Mouse (Mus musculus) liver, embryonic 15.5 days (tissue): ENCODE results near the gene Kdm4d. TPM values are rescaled to one million over a fixed set of nuclear protein-coding genes. Genes with fewer than 3 reads are reported as not detected.

Source experiments
- ATAC-seq: fragments of 200-750 bp; cut with Nextera tagmentation; 2 replicates; pipeline ENCODE4 v1.8.0; 2017; ENCODE audit warnings: moderate number of reproducible peaks, mild to moderate bottlenecking, moderate library complexity; ENCODE audit not compliant: insufficient read depth
- H3K27ac ChIP-seq: fragments of 300-500 bp; sonication (generic); replicated peaks from 2 replicates; pipeline ENCODE4 v1.5.1; 2015; ENCODE audit warnings: mild to moderate bottlenecking, inconsistent platforms
- H3K27me3 ChIP-seq: fragments of 300-500 bp; sonication (generic); 2 replicates; pipeline ENCODE4 v1.6.1; 2015; ENCODE audit warnings: mild to moderate bottlenecking, inconsistent platforms
- H3K36me3 ChIP-seq: fragments of 300-500 bp; sonication (generic); replicated peaks from 2 replicates; pipeline ENCODE4 v1.6.1; 2015; ENCODE audit warnings: moderate library complexity, mild to moderate bottlenecking, inconsistent platforms
- H3K4me1 ChIP-seq: fragments of 300-500 bp; sonication (generic); replicated peaks from 2 replicates; pipeline ENCODE4 v1.6.1; 2015; ENCODE audit warnings: inconsistent platforms
- H3K4me2 ChIP-seq: fragments of 300-500 bp; sonication (generic); 2 replicates; pipeline ENCODE4 v1.6.1; 2015; ENCODE audit warnings: moderate library complexity, mild to moderate bottlenecking, inconsistent platforms
- H3K4me3 ChIP-seq: fragments of 300-500 bp; sonication (generic); replicated peaks from 2 replicates; pipeline ENCODE4 v1.5.1; 2015; ENCODE audit warnings: mild to moderate bottlenecking, inconsistent platforms
- H3K9ac ChIP-seq: fragments of 300-500 bp; sonication (generic); 2 replicates; pipeline ENCODE4 v1.6.1; 2015; ENCODE audit warnings: moderate library complexity, mild to moderate bottlenecking, inconsistent platforms
- H3K9me3 ChIP-seq: fragments of 300-500 bp; sonication (generic); replicated peaks from 2 replicates; pipeline ENCODE4 v1.6.1; 2016; ENCODE audit warnings: inconsistent platforms
- WGBS: fragments of 180-500 bp; shearing (Covaris S2); methylation state at CpG from one replicate; pipeline ENCODE4 v1.1.7; 2015; ENCODE audit warnings: mixed read lengths; ENCODE audit not compliant: insufficient replicate concordance; 5-methylcytosine and 5-hydroxymethylcytosine counted together
- polyA plus RNA-seq: library from polyadenylated mRNA; unstranded; fragments of >200 nt; fragmentation: Nextera tagmentation; extraction: Ambion mirVana; gene quantifications from 2 replicates; pipeline ENCODE4 v1.2.1, GENCODE M21; 2015

Gene Kdm4d
- 0.08 TPM in 1 of 2 replicates, not detected in the other for polyA plus RNA-seq

DNA sequence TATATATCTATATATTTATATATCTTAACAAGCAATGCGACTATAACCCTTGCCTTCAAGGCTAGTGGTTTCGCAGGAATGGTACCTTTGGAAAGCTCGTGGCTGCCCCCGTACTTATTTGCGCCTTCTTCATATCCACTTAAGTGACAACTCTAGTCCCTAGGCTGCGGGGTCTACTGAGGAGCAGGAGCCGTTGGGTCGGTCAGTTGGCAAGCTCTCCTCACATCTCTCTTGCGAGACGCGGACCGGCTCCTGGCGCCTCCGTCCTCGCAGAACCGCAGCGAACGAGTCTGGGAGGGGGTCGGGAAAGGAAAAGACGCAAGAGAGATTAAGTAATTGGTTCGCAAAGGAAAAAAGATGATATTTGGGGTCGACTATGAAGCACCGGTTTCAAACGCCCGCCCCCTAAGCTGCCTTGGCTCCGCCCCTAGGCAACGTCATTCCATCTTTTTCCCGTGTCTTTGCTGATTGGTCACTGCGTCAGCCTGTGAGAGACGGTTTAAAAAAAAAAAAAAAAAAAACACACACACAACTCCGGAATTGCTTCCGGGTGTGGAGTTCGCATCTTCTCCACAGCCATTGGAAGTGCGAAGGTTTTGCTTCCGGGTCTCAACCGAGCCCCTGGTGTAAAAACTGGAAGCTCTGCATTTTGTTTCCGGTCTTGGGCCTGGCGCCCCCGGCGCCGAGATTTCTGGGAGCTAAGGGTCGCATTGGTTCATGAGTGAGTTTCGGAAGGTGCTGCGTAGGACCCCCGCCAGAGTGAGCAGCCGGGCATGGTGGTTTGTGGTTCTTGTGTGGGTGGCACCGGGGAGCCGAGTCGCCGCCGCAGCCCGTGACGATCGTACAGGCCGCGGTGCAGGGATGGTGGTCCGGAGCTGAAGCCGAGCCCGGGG, at the start of gene Kdm4d, which contains the start of gene Cwc15:
Gene Kdm4d (minus strand): TSS at position 460 of the 893 bp plus-strand sequence.
Gene Cwc15 (plus strand): TSS at position 595 of the 893 bp plus-strand sequence.
- ATAC-seq, result peak; percentile 97
- Histone ChIP-seq H3K27me3 (no peaks in the 10 kb centered on the region), H3K27ac (peak within 1 kb of the TSS; percentile 66), H3K36me3 (peaks cover 31% of the 10 kb centered on the region), H3K4me1 (peaks cover 13% of the 10 kb centered on the region; the same call in 1 of the 2 replicates), H3K9me3 (no peaks in the 10 kb centered on the region), H3K4me2 (peak within 1 kb of the TSS; percentile 83), H3K4me3 (peak within 1 kb of the TSS; percentile 89), H3K9ac (peak within 1 kb of the TSS; percentile 68)
- WGBS, result under 1% methylated on average over 59 of the region's 59 CpGs

GRCm38 (mm10) chr9:14548366-14548761, 48.1 kb upstream of the Kdm4d start:
- Histone ChIP-seq H3K9ac (no peak overlapping the region), H3K9me3 (no peaks in the 10 kb centered on the region), H3K4me1 (no peaks in the 10 kb centered on the region), H3K36me3 (0 out of 2 replicates have a peak, but pooled peaks cover 3% of the 10 kb centered on the region), H3K27me3 (no peaks in the 10 kb centered on the region), H3K4me3 (no peak overlapping the region), H3K4me2 (no peak overlapping the region), H3K27ac (no peak overlapping the region)
- no peak for ATAC-seq
- 59% methylated on average over 11 of the region's 11 CpGs for WGBS

- H3K27me3 ChIP-seq, result no peaks in the 10 kb centered on the region
- no peak for ATAC-seq
- 51% methylated on average over 12 of the region's 12 CpGs for WGBS
- H3K4me1 ChIP-seq, result no peaks in the 10 kb centered on the region
- H3K9ac ChIP-seq, result no peak overlapping the region
- no peak overlapping the region for H3K4me3 ChIP-seq
- 0 out of 2 replicates have a peak, but pooled peaks cover 3% of the 10 kb centered on the region for H3K36me3 ChIP-seq
- no peak overlapping the region for H3K4me2 ChIP-seq
- H3K9me3 ChIP-seq, result no peaks in the 10 kb centered on the region
- no peak overlapping the region for H3K27ac ChIP-seq
Observed at GRCm38 (mm10) chr9:14547584-14548365, 47.5 kb upstream of the Kdm4d start.

DNA sequence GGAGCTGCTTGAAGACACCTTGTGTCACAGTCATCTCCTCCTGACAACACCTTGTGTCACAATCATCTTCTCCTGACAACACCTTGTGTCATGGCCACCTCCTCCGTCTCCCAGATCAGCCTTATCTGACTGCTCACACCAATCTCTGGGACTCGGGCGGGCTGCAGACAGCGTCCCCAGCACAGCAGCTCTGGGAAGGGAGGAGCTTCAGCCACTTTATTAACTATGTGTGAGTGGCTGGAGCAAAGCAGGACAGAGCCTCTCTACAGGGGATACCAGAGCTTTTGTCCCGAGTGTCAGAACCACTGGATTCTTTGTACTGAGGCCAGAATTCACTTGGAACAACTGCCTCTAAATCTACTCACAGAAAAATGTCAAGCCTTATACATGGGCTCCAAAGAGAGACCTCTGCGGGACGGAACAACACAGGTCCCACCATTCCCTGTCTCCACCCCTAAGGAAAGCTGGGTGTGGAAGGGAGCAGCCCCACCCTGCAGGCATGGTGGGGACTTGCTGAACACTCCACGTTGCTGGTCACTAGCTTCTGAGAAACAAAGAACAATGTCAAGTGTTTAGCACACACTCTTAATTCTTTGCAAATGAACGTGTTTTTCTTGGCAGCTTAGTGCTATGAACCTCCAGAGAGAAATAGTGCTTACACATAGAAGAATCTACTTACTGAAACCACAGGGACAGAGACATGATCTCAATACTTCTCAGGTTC, 43.9 kb upstream of the Kdm4d start:
- Histone ChIP-seq H3K4me1 (no peaks in the 10 kb centered on the region), H3K27me3 (no peaks in the 10 kb centered on the region), H3K4me3 (no peak overlapping the region), H3K9ac (no peak overlapping the region), H3K27ac (no peak overlapping the region), H3K4me2 (no peak overlapping the region), H3K9me3 (no peaks in the 10 kb centered on the region), H3K36me3 (no peaks in the 10 kb centered on the region)
- no peak for ATAC-seq
- WGBS, result 44% methylated on average over 9 of the region's 9 CpGs

DNA sequence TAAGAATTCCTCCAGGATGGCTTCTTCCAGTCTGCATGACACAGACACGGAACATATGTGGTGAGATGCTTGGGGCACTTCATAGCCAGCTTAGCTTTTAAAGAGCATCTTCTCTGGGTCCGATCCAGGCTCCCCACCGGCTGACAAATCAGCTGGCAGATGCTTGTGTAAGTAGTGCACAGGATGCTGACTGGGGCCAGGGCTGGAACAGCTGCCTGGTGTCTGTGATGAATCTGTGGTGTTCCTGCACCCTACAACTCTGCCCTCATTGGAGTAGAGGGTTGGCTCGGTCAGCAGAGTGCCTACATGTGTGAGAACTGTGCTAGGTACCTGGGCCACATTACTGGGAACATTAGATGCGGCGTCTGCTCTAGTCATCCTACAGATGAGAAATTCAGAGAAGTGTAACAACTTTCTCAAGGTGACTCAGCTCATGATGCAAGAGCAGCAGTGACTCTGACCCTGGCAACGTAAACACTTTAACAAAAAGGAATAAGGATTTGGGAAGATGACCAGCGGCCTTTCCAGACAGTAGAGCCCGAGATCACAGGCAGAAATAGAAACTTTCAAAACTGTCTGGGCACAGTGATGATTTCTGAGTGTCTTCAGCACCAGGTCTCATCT, 34.7 kb upstream of the Kdm4d start:
- Histone ChIP-seq H3K27ac (no peak overlapping the region), H3K9ac (no peak overlapping the region), H3K4me3 (no peak overlapping the region), H3K4me2 (no peak overlapping the region), H3K9me3 (no peaks in the 10 kb centered on the region), H3K27me3 (no peaks in the 10 kb centered on the region), H3K4me1 (no peaks in the 10 kb centered on the region), H3K36me3 (no peaks in the 10 kb centered on the region)
- WGBS, result 60% methylated on average over 9 of the region's 9 CpGs
- no peak for ATAC-seq

DNA sequence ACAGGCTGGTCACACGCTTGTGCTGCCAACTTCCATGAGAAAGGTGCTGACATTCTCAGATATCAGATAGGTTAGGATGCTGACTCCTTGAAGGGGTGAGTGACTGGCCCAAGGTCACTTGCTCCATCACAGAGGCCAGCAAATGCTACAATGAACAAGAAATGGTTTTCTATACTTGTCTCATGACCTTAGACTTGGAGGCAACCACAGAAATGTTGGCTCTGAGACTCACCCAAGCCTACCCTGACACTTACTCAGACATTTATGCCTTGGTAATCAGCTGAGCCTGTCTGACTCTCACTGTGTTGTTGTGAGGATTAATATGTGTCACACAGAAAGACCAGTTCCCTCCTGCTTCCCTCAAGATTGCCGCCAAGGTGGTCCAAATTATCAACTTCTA, 33.4 kb upstream of the Kdm4d start:
- H3K27ac ChIP-seq, result no peak overlapping the region
- H3K4me1 ChIP-seq, result no peaks in the 10 kb centered on the region
- no peak for ATAC-seq
- H3K36me3 ChIP-seq, result no peaks in the 10 kb centered on the region
- H3K9me3 ChIP-seq, result no peaks in the 10 kb centered on the region
- no peaks in the 10 kb centered on the region for H3K27me3 ChIP-seq
- WGBS, result 58% methylated on average over 2 of the region's 2 CpGs
- H3K4me3 ChIP-seq, result no peak overlapping the region
- H3K9ac ChIP-seq, result no peak overlapping the region
- no peak overlapping the region for H3K4me2 ChIP-seq

- Histone ChIP-seq H3K4me2 (no peak overlapping the region), H3K36me3 (no peaks in the 10 kb centered on the region), H3K4me3 (no peak overlapping the region), H3K4me1 (no peaks in the 10 kb centered on the region), H3K9me3 (no peaks in the 10 kb centered on the region), H3K27me3 (no peaks in the 10 kb centered on the region), H3K27ac (no peak overlapping the region), H3K9ac (no peak overlapping the region)
- ATAC-seq, result no peak
- WGBS, result 66% methylated on average over 3 of the region's 3 CpGs
Observed at GRCm38 (mm10) chr9:14532283-14532682, 32.0 kb upstream of the Kdm4d start.

GRCm38 (mm10) chr9:14530004-14530403, 29.7 kb upstream of the Kdm4d start:
- no peak overlapping the region for H3K27ac ChIP-seq
- no peak overlapping the region for H3K9ac ChIP-seq
- H3K36me3 ChIP-seq, result no peaks in the 10 kb centered on the region
- no peaks in the 10 kb centered on the region for H3K9me3 ChIP-seq
- H3K4me3 ChIP-seq, result no peak overlapping the region
- no peaks in the 10 kb centered on the region for H3K4me1 ChIP-seq
- no peak for ATAC-seq
- no peaks in the 10 kb centered on the region for H3K27me3 ChIP-seq
- 52% methylated on average over 5 of the region's 5 CpGs for WGBS
- H3K4me2 ChIP-seq, result no peak overlapping the region

DNA sequence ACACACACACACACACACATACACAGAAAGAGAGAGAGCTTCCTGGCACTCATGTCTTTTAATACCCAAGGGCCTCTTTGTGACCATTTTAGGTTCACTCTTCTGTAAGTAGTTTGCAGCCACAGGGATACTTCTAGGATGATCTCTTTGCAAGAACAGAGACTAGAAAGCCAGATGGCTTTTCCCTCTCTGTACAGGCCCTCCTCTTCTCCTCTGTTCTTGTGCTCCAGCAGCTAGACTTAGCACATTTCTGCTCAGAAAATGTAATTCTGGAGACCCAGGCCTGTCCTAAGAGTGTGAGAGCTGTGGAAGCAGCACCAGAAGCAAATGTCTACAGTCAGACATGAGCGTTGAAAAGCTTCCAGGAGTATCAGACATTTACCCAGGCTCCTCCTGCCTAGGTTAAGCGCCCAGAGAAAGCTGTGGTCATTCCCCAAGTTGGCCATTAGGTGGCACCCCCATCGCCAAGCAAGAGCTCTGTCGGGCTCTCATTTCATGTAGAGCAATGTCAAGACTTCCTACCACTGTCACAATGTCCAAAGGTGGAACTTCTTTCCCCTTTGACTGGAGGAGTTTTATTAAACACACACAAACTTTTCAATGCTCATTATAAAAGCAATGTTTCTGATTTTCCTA, 23.2 kb upstream of the Kdm4d start:
- 5% methylated on average over 4 of the region's 4 CpGs for WGBS
- Histone ChIP-seq H3K4me3 (no peak overlapping the region), H3K27ac (no peak overlapping the region), H3K36me3 (no peaks in the 10 kb centered on the region), H3K4me2 (no peak overlapping the region), H3K9ac (no peak overlapping the region), H3K4me1 (no peaks in the 10 kb centered on the region), H3K27me3 (no peaks in the 10 kb centered on the region), H3K9me3 (no peaks in the 10 kb centered on the region)
- ATAC-seq, result no peak

DNA sequence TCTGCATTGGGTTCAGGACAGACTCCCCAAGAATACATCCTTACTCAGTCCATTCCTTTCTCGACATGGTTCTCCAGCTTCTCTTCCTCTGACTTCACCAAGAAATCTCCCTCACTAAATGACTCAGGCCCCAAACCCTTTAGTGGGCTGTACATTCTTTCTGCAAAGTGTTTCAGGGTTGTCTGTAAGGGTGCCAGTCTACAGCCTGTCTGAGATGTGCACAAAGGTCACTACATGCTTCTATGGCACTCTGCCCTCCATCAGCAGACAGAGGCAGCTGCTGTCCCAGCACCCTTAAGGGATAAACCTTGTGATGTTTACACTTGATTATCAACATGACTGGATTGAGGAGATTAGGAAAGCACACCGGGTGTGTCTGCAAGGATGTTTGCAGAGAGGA, 21.4 kb upstream of the Kdm4d start:
- ATAC-seq, result no peak
- H3K4me1 ChIP-seq, result no peaks in the 10 kb centered on the region
- H3K4me3 ChIP-seq, result no peak overlapping the region
- no peak overlapping the region for H3K4me2 ChIP-seq
- H3K9me3 ChIP-seq, result no peaks in the 10 kb centered on the region
- no peak overlapping the region for H3K27ac ChIP-seq
- no peaks in the 10 kb centered on the region for H3K36me3 ChIP-seq
- no peak overlapping the region for H3K9ac ChIP-seq
- 31% methylated on average over 2 of the region's 2 CpGs for WGBS
- H3K27me3 ChIP-seq, result no peaks in the 10 kb centered on the region
